Mouse (Mus musculus) megakaryocyte progenitor cell, adult 5-6 weeks (primary cell): ENCODE measurements around the gene Ralgds. TPM values are rescaled to one million over a fixed set of nuclear protein-coding genes. Genes with fewer than 3 reads are reported as not detected.

Experiments used
- ATAC-seq: replicated peaks from 2 replicates; pipeline ENCODE4 v1.8.0; 2016; ENCODE audit warnings: mild to moderate bottlenecking, moderate TSS enrichment, inconsistent platforms; ENCODE audit not compliant: poor library complexity
- total RNA-seq, 2 experiments: library from RNA; stranded (forward) in 1 of 2; stranded (reverse) in 1 of 2; fragments of 157-497, 149-512 nt in 1 of 2; fragments of 200-1000 nt in 1 of 2; gene quantifications; 2 replicates each; pipeline versions ENCODE4 v1.2.3 to v1.2.4; 2015 to 2017

The Ralgds gene
- total RNA-seq, 2 experiments from 2014 or later, result 3.2 to 3.4 TPM

- ATAC-seq, result no peak
Observed at GRCm38 (mm10) chr2:28557452-28557851, 44.5 kb downstream of the Ralgds start.

GRCm38 (mm10) chr2:28563303-28563702, 50.4 kb downstream of the Ralgds start, which contains the start of gene Cel:
Gene Cel (minus strand): TSS chr2:28563403.
- ATAC-seq, result no peak

DNA sequence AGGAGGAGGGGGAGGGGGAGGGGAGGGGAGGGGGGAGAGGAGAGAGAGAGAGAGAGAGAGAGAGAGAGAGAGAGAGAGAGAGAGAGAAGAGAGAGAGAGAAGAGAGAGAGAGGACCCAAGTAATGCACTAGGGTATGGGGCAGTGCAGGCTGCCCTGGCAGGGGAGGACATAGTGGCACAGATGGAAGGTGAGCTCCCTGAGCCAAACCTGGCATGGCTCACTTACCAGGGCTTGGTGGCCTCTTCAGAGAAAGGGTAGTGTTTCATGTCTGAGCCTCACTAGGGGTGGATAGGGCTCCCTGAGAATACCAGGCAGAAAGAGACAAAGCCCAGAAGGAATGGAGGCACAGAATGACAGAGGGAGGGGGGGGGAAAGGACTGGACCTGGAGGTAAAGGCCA, 50.9 kb downstream of the Ralgds start:
- no peak for ATAC-seq

GRCm38 (mm10) chr2:28564380-28564779, 51.5 kb downstream of the Ralgds start:
- no peak for ATAC-seq

GRCm38 (mm10) chr2:28566545-28566944, 53.6 kb downstream of the Ralgds start:
- no peak for ATAC-seq

- ATAC-seq, result no peak
Observed at GRCm38 (mm10) chr2:28569903-28570302, 57.0 kb downstream of the Ralgds start.

DNA sequence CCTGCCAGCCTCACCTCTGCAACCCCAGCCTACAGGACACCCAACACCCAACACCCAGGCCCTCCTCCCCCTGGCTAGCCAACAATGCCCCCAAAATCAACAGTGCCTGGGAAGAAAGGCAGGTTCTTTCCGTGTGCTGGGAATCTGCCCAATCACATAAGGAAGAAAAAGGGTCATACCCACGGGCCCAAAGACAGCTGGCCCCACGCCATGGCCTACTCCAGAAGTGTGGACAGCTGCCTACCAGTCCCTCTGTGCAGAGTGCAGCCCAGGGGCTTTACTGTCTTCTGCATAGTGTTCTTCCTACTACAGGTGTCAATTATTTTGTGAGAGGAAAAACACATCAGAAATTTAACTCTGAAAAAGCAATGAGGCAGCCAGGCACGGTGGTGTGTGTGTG, 62.4 kb downstream of the Ralgds start:
- ATAC-seq, result no peak

GRCm38 (mm10) chr2:28576815-28577214, 63.9 kb downstream of the Ralgds start:
- no peak for ATAC-seq

DNA sequence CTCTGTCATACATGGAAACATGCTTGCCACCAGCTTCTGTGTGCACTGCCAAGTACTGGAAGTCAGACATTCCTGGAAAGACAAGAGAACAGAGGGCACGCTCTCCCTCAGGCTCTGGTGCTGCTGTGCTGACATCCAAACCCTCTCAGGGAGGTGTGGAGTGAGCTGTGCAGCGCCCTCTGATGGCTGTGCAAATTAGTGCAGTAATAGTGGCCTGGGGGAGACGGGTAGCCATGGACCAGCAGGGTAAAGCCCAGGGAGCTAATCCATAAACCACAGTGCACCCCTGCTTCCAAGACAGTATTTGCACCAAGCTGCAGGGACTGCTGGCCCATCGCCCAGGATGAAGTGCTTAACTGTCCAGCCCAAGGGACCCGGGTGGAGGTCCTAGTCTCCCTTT, 65.1 kb downstream of the Ralgds start:
- ATAC-seq, result peak; percentile 67

GRCm38 (mm10) chr2:28582647-28583353, 69.9 kb downstream of the Ralgds start:
- peak; percentile 90 for ATAC-seq

- no peak for ATAC-seq
Observed at GRCm38 (mm10) chr2:28583651-28584050, 70.7 kb downstream of the Ralgds start, which contains the start of gene Gtf3c5. Gene Gtf3c5 (minus strand): TSS chr2:28583751.

DNA sequence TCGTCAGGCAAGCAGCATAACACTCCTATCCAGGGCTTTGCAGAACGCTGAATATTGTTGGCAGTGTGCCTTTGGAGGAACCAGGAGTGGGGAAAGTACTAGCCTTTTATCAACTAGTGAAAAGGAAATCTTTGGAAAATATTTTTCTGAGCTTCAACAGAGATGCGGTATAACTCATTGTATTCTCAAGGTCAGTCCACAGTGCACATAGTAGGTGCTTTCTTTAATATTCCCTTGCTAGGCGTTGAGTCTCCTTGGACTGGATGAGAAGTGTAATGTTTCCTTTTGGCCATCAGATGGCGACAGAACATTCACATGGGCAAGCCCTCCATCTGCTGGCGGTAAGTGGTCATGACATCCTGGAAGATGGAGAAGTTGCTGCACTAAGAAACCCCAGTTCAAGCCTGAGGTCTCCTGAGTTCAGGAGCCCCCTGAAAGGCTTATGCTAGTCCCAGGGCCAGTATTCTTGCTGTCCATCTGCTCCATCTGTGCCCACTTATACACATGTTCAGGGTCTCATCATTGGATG, 72.2 kb downstream of the Ralgds start:
- ATAC-seq, result peak; percentile 86

DNA sequence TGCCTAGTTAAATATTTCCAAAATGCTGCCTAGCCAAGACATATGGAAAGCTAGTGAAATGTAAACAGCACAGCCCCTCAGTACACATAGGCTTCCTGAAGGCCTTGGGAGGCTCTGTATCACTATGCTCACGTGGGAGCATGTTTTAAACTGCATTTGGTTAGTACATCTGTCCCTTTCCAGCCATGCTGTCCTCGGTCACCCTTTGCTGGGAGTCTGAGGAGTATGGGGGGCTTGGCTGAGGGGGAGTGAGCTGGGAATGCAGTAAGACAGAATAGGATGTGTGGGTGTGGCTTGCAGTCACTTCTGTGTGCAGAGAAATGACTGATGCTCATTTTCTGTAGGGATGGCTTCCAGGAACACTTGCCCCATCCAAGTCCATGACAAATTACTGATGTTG, 72.8 kb downstream of the Ralgds start:
- no peak for ATAC-seq

DNA sequence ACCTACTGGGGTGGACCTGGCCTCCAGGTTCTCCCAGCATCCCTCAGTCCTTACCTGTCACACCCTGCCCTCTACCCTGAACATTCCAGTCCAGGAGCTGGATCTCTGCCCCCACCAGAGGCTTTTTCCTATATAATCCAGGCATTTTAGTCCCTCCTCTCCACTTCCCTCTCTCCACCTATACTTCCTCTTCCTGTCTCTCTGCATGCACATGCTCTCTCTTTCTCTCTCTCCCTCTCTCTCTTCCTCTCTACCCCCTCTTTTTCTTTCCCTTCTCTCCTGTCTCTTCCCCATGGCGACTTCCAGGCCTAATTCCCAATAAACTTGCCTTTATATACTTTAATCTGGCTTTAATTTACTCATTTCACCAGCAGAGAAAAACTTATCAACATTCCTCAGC, 75.6 kb downstream of the Ralgds start:
- ATAC-seq, result no peak

DNA sequence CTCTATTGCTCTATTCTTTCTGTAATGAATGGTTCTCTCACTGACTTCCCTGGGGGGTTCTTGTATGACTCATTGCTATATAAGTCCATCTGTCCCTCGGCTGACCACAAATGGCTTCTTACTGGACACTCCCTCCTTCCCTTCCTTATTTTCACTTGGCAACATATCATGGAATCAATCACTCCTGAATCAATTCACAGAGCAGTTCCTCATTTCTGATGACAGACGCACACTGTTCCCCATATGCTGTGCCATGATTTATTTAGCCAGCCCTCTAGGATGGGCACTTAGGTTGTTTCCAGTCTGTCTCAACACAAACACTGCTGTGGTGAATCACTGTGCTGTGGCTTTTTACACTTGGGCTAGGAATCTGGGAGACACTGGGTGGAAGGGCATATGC, 78.6 kb downstream of the Ralgds start:
- peak; percentile 31; the same call in 1 of the 2 replicates for ATAC-seq

DNA sequence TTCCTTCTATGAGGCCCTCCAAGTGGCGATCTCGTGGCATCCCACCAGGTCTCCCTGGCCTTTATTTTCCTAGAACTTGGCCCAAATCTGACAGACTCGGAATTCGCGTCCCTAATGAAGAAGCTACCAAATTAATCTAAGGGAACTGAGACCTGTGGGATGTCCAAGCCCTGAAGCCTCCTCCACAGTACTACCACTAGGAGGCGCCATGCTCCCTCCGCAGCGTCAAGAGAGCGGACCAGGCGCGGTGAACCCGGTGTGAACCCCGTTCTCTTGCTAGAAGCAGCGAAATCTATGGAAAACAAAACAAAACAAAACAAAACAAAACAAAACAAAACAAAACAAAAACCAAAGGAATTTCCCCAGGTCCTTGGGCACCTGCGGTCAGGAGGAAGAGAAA, 79.9 kb downstream of the Ralgds start:
- ATAC-seq, result peak; percentile 69

GRCm38 (mm10) chr2:28596021-28596420, 83.1 kb downstream of the Ralgds start:
- peak; percentile 42 for ATAC-seq

- peak; percentile 12; the same call in 1 of the 2 replicates for ATAC-seq
Observed at GRCm38 (mm10) chr2:28596998-28597397, 84.1 kb downstream of the Ralgds start.

DNA sequence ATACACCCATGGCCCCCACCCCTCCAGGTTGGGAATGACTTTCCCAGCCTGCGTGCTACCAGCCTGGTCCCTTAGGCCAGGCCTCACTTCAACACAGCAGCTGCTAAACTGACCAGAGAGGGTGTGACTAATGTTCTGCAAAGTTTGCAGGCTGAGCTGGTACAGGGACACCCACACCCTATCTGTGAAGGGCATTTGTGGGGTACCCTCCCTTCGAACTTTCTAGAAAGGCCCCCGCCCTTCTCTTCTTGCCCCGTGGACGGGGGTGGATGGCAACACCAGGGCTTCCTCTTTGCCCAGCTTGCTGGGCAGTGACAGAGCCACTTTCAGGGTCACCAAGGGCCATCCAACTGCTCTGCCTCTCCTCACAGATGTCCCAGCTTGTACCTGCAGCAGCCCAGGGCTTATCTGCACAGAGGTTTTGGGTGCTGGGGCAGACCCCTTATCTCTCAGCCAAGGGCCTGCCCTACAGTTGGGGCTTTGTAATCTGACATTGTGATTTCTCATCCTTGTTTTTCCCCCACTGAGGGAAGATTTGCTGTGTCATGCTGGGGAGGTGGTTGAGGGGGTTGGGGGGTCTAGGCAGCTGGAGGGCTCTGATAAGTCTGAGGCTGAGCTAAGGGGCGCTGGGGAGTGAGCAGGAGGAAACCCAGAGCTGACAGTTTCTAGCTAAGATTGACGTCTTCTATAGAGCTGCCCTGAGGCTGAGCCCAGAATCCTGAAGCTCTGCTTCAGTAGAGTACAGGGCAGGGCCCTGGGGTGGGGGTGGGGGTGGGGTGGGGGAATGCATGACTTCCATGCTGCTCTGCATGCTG, 85.0 kb downstream of the Ralgds start:
- ATAC-seq, result peak; percentile 59

DNA sequence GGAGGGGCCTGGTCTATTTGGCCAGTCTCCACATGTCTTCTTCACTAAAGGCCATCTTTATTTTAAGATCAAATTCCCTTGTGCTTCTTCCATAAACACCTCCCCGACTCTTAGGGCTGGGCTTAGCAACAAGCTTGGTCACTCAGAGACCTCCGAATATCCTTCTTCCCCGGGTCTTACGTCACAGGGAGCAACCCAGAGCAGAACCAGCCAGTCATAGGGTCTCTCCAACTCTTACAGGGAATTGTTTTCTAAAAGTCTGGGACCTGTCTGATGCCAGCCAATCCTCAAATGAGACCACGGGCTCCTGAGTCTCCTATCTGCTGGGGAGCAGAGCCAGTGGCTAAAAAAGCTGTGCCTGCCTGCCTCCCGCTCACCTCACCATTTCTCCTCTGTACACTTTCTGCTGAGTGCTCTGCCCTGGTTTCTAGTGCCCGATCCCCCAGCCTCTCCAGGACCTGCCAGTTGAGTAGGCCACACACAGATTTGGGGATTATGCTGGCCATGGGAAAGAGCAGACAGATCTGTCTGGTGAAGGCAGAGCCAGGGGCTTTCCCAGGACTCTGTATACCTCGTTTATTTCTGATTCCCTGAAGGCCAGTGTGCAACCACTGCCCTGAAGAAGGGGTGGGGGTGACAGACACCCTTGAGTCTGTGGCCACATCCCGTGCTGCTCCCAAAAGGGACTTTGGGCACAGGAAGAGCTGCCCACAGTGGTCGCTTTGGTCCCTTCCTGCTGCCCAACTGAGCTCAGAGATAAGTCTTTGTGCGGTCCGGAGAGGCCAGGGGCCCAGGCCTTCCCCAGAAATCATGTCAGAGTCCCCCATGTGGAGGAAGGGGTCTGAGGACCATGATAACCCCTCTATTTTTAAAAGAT, 86.0 kb downstream of the Ralgds start:
- no peak for ATAC-seq

- no peak for ATAC-seq
Observed at GRCm38 (mm10) chr2:28599569-28599900, 86.6 kb downstream of the Ralgds start.
